Mouse (Mus musculus): ENCODE results near the gene Tas2r143. TPM values are rescaled to one million over a fixed set of nuclear protein-coding genes. Genes with fewer than 3 reads are reported as not detected.

Tas2r143 gene
- polyA plus RNA-seq, 1 experiment from 2014 or later = not detected

DNA sequence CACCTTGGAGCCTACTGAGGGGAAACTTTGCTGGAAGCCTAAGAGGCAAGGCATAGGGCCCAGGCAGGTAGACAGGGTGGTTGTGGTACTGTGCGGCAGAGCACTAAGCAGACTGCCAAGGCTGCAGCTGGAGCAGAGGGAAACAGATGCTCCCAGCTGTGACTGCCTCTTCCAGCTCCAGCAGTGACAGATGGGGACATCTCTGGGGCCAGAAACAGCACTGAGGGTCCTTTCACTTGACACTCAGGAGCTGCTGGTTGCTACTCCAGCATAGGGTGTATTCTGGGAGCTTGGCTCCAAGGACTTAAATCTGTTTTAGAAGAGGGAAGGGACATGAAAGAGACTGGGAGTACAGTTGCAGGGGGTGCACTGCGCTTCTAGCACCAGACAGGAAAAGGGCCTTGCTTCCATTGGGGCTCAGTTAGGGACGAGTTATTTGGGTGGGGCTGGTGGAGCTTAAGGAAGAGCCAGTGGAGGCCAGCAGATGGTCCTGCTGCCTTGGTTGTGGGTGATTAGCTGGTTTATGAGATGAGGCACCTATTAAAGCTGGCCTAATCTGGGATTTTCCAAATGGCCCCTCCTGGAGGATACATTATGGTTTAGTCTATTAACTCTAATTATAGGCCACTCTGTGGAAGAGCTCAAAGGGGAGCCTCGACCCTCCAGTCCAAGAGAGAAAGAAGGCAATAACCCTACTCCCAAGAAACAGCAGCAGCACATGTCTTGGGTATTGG lies 29.2 kb upstream of the Tas2r143 start:
- Histone ChIP-seq H3K36me3 (no peaks in the 10 kb centered on the region), H3K27ac (peak overlapping the region; percentile 18; the same call in 1 of the 2 replicates), H3K4me2 (no peak overlapping the region), H3K4me1 (replicated peaks) (peaks cover 56% of the 10 kb centered on the region), H3K4me3 (no peak overlapping the region), H3K9me3 (replicated peaks) (no peaks in the 10 kb centered on the region), H3K9ac (no peak overlapping the region), H3K27me3 (no peaks in the 10 kb centered on the region)
- WGBS = 62% methylated on average over 4 of the region's 4 CpGs
- ATAC-seq (replicated peaks; ENCODE audit: insufficient number of reproducible peaks, insufficient read depth, low FRiP score, low read depth) = no peak

DNA sequence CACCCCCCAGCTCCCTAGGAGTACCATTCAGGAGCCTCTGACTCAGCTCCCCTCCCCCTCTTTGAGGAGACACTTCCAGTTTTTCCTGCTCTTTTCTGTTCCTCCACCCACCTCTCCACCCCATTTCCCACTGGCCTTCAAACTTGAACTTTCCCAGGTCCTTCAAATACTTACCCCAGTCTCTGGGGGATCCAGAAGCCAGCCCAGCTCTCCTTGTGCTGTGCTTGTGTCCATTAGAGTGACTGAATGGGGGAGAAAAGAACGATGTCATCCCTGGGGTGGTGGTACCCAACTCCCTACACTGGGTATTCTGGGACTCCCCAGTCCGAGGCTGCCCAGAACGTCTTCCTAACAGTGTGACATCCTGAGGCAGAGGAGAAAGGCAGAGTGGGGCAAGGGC lies 28.0 kb upstream of the Tas2r143 start:
- H3K36me3 ChIP-seq = no peaks in the 10 kb centered on the region
- ATAC-seq (replicated peaks; ENCODE audit: insufficient number of reproducible peaks, insufficient read depth, low FRiP score, low read depth) = no peak
- H3K4me3 ChIP-seq = peak overlapping the region; percentile 57; the same call in 1 of the 2 replicates
- H3K27ac ChIP-seq = no peak overlapping the region
- H3K4me2 ChIP-seq = peak overlapping the region; percentile 91; the same call in 1 of the 2 replicates
- H3K4me1 ChIP-seq (replicated peaks) = peaks cover 67% of the 10 kb centered on the region
- H3K27me3 ChIP-seq = no peaks in the 10 kb centered on the region
- 39% methylated on average over 3 of the region's 3 CpGs for WGBS
- H3K9ac ChIP-seq = no peak overlapping the region
- no peaks in the 10 kb centered on the region for H3K9me3 ChIP-seq (replicated peaks)

DNA sequence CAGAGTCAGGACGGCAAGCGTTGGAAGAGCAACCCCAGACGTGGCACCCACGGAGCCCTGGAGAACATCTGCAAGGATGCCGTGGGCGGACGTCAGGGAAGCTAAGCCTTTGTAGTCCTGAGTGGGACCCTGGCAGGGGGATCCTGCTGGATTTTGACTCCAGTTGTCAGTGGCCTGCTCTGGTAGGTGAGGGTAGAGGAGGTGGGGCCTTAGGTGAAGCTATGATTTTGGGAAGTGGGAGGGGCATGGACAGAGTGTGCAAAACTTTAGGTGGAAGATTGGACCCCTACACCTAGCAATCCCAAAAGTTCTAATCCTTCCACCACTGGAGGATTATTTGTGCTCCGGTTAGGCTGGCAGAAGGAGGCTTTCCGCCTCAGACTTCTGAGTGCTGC lies 27.6 kb upstream of the Tas2r143 start:
- Histone ChIP-seq H3K36me3 (no peaks in the 10 kb centered on the region), H3K4me1 (replicated peaks) (peaks cover 67% of the 10 kb centered on the region), H3K4me2 (peak overlapping the region; percentile 91), H3K9me3 (replicated peaks) (no peaks in the 10 kb centered on the region), H3K27ac (peak overlapping the region; percentile 62), H3K27me3 (no peaks in the 10 kb centered on the region), H3K4me3 (peak overlapping the region; percentile 57), H3K9ac (peak overlapping the region; percentile 48)
- no peak for ATAC-seq (replicated peaks; ENCODE audit: insufficient number of reproducible peaks, insufficient read depth, low FRiP score, low read depth)
- 45% methylated on average over 9 of the region's 9 CpGs for WGBS

DNA sequence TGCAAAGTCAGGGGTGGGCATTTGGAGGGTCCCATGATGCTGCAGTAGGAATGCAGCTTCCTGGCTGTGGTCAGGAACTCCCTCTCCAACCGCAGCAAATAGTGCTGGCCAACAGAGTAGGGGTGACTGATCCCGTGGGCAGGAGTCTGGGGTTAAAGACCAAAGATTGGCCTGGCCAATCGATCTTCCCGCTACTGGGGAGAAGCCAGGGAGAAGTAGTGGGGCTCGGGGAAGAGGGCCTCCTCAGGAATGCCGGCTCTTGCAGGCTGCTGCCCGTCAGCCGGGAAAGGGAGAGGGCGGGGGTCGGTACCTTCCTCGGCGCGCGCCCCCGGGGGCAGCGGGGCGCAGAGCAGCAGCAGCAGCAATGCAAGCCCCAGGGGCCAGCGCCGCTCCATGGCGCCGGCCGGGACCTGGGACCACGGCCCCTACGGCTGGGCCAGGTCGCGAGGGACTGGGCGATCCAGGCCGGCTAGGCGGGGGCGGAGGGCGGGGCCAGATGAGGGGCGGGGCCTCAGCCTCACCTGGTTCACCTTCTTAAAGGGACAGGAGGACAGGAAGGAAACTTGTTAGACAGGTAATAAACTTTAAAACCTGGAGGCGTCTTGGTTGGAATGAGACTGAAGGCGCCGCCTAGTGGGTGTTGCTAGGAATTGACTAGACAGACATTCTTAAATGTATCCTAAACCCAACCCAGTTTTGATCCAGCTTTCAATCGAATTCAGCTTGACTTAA lies 27.1 kb upstream of the Tas2r143 start, which contains the start of gene Epha1:
Epha1 (minus strand) TSS at position 453 of the 732 bp plus-strand sequence.
- Histone ChIP-seq H3K36me3 (no peaks in the 10 kb centered on the region), H3K27me3 (no peaks in the 10 kb centered on the region), H3K4me1 (replicated peaks) (peaks cover 67% of the 10 kb centered on the region), H3K9ac (peak within 1 kb of the TSS; percentile 48), H3K4me3 (peak within 1 kb of the TSS; percentile 57), H3K4me2 (peak within 1 kb of the TSS; percentile 91), H3K27ac (peak within 1 kb of the TSS; percentile 62), H3K9me3 (replicated peaks) (no peaks in the 10 kb centered on the region)
- peak; percentile 29; the same call in 1 of the 2 replicates for ATAC-seq (replicated peaks; ENCODE audit: insufficient number of reproducible peaks, insufficient read depth, low FRiP score, low read depth)
- 1% methylated on average over 31 of the region's 36 CpGs for WGBS

DNA sequence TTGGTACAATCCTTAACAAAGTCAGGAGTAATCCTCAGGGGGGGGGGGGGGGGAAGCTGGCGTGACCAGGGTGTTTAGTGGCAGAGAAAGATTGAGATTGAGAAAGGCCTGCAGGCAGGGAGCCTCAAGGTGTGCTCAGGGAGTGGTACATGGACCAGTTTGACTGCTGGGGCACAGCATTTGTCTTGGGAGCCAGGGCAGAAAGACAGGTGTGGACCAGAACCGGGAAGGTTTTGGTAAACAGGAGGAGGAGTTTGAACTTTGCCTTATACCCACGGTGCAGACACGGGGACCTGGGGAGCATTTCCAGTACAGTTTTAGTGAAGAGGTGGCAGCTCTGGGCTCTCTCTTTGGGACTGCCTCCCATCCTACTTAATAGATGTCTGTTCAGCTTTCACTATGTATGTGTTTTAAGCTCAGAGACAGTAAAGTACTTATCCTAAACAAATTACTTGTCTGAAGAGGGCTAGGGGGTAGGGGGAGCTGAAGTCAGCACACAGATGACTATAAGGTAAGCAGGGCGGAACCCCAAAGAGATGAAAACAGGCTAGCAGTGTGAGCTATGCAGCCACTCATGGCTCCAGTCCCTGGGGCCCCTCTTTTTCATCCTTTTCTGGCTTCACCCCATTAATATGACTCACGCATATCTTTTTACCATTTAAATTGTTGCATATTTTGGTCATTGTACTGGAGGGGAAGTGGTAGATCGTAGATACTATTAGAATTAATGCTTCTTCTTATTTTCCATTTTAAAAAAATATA lies 26.2 kb upstream of the Tas2r143 start:
- peak overlapping the region; percentile 48; the same call in 1 of the 2 replicates for H3K9ac ChIP-seq

DNA sequence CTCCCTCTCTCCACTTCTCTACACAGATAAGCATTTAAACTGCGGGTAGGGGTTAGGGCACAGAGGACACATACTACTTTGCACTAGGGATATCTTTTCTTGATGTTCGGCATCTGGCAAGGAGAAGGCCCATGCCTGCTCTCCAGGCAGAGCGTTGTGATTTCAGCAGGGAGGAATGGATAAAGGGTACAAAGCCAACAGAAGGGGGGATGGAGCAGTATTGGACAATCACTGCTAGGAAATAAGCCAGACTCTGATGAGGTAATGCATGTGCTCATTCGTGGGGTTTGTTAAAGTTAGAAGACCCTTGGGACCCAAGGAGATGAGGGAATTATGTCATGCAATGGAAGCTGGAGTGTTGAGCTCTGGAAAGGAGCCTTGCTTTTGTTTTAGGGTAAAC lies 25.3 kb upstream of the Tas2r143 start:
- Histone ChIP-seq H3K4me2 (no peak overlapping the region), H3K9ac (no peak overlapping the region), H3K27ac (peak overlapping the region; percentile 63), H3K27me3 (no peaks in the 10 kb centered on the region), H3K36me3 (no peaks in the 10 kb centered on the region), H3K4me3 (no peak overlapping the region), H3K4me1 (replicated peaks) (peaks cover 64% of the 10 kb centered on the region), H3K9me3 (replicated peaks) (no peaks in the 10 kb centered on the region)
- peak; percentile 42; the same call in 1 of the 2 replicates for ATAC-seq (replicated peaks; ENCODE audit: insufficient number of reproducible peaks, insufficient read depth, low FRiP score, low read depth)
- 31% methylated on average over 4 of the region's 4 CpGs for WGBS

More for the DNA sequence above, 26.2 kb upstream of the Tas2r143 start:
- Histone ChIP-seq H3K4me1 (replicated peaks) (peaks cover 67% of the 10 kb centered on the region), H3K36me3 (no peaks in the 10 kb centered on the region), H3K27me3 (no peaks in the 10 kb centered on the region), H3K27ac (0 out of 2 replicates have a peak overlapping the region, but pooled peaks have one; percentile 34), H3K9me3 (replicated peaks) (no peaks in the 10 kb centered on the region), H3K4me3 (peak overlapping the region; percentile 57), H3K4me2 (peak overlapping the region; percentile 91)
- no peak for ATAC-seq (replicated peaks; ENCODE audit: insufficient number of reproducible peaks, insufficient read depth, low FRiP score, low read depth)
- 38% methylated on average over 7 of the region's 7 CpGs for WGBS

DNA sequence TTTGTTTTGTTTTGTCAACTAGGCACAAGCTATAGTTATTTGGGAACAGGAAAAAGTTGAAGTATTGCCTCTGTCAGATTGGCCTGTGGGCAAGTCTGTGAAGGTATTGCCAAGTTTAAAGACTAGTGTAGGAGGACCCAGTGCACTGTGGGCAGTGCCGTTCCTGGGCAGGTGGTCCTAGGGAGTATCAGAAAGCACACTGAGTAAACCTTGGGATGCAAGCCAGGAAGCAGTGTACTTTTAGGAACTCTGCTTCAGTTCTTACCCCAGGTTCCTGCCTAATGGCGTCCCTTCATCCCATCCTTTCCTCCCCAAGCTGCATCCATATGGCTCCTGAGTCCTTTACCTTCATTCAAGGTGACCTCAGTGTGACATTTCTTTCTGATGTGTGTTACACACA lies 24.9 kb upstream of the Tas2r143 start:
- no peak for ATAC-seq (replicated peaks; ENCODE audit: insufficient number of reproducible peaks, insufficient read depth, low FRiP score, low read depth)
- H3K27ac ChIP-seq = peak overlapping the region; percentile 63
- H3K4me3 ChIP-seq = no peak overlapping the region
- no peaks in the 10 kb centered on the region for H3K36me3 ChIP-seq
- 62% methylated on average over 2 of the region's 2 CpGs for WGBS
- peaks cover 60% of the 10 kb centered on the region for H3K4me1 ChIP-seq (replicated peaks)
- no peak overlapping the region for H3K4me2 ChIP-seq
- H3K9ac ChIP-seq = no peak overlapping the region
- H3K27me3 ChIP-seq = no peaks in the 10 kb centered on the region
- no peaks in the 10 kb centered on the region for H3K9me3 ChIP-seq (replicated peaks)

DNA sequence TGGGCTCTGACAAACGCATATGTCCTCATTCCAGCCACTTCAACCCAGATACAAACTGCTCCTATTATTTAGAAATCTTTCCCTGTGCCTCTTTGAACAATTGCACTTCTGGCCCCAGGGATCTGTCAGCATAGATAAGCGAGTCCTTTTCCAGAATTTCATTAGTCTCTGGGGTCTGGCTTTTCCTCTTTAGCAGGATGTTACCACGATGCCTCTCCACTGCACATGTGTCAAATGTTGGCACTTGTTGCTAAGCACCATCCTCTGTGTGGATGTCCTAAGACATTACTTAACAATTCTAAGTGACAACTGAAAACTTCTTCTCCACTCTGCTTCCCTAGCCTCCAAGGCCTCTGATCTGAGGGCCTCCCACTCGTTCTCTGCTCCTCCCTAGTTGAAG lies 24.0 kb upstream of the Tas2r143 start:
- peaks cover 56% of the 10 kb centered on the region for H3K4me1 ChIP-seq (replicated peaks)

DNA sequence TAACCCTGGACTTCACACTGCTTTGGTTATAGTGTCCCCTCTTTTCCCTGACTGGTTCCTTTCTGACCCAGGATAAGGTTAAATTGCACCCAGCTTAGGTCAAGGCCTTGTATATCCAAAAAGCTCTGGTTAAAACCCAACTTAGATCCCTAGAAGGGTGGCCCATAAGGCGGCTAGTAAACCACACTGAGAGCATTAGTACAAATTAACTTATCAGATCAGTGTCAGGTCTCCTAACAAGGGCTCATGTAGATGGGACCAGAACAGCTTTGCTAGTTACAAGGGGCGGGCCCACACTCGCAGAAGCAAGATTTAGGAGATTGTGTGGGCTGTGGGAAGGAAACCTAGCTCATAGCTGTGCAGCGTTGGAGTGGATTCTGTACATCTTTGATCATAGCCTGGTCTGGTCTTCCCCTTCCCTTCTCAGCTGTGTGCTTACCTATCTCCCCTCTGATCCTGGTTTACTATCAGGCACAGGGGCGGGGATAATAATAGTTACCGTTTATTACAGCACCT lies 23.5 kb upstream of the Tas2r143 start:
- peak overlapping the region; percentile 32; the same call in 1 of the 2 replicates for H3K9ac ChIP-seq
- no peaks in the 10 kb centered on the region for H3K9me3 ChIP-seq (replicated peaks)
- 66% methylated on average over 6 of the region's 6 CpGs for WGBS
- H3K4me1 ChIP-seq (replicated peaks) = peaks cover 58% of the 10 kb centered on the region
- H3K27ac ChIP-seq = peak overlapping the region; percentile 63
- H3K4me3 ChIP-seq = no peak overlapping the region
- no peaks in the 10 kb centered on the region for H3K36me3 ChIP-seq
- ATAC-seq (replicated peaks; ENCODE audit: insufficient number of reproducible peaks, insufficient read depth, low FRiP score, low read depth) = no peak
- no peak overlapping the region for H3K4me2 ChIP-seq
- H3K27me3 ChIP-seq = no peaks in the 10 kb centered on the region

More for the DNA sequence above, 24.0 kb upstream of the Tas2r143 start:
- Histone ChIP-seq H3K36me3 (no peaks in the 10 kb centered on the region), H3K4me2 (no peak overlapping the region), H3K9ac (0 out of 2 replicates have a peak overlapping the region, but pooled peaks have one; percentile 32), H3K9me3 (replicated peaks) (no peaks in the 10 kb centered on the region), H3K4me3 (no peak overlapping the region), H3K27me3 (no peaks in the 10 kb centered on the region), H3K27ac (peak overlapping the region; percentile 63)
- WGBS = 25% methylated on average over 4 of the region's 4 CpGs
- ATAC-seq (replicated peaks; ENCODE audit: insufficient number of reproducible peaks, insufficient read depth, low FRiP score, low read depth) = no peak; the same call in 1 of the 2 replicates

DNA sequence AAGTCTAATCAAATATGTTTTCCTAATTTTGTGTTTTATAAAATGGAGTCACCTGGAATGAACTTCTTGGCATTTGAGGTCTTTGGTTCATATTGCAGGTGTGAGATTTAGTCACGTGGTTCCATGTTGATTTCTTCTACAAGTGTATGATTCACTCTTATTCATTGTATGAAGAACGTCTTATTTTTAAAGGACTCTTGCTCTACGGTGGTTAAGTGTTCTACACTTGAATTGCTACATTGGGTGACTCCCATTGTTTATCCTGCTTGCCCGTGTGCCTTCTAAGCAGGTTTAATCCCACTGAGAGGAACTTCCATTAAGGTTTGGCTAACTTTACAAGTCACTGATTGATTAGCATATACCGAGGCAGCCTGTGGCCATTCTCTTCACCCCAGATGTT lies 22.8 kb upstream of the Tas2r143 start:
- H3K4me2 ChIP-seq = no peak overlapping the region

DNA sequence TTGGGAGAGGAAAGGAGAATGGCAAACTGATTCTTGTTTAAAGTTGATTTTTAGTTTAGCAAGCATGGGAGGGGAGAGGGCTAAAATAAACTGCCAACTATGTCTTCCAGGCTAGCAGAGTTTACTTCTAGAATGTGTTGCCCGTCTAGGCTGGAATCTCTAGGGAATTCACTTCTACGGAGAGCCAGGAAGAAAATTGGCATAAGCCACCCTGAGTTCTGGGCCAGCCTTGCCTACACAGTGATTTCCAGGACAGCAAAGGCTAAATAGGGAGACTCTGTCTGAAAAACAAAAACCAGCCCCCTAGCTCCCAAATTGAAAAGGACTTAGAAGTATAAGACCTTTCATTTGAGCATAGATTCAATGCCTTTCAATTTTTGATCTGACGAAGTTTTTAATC lies 20.5 kb upstream of the Tas2r143 start:
- WGBS = 56% methylated on average over 3 of the region's 3 CpGs
- H3K9me3 ChIP-seq (replicated peaks) = no peaks in the 10 kb centered on the region
- H3K27me3 ChIP-seq = no peaks in the 10 kb centered on the region
- no peak overlapping the region for H3K27ac ChIP-seq
- ATAC-seq (replicated peaks; ENCODE audit: insufficient number of reproducible peaks, insufficient read depth, low FRiP score, low read depth) = no peak
- no peak overlapping the region for H3K4me2 ChIP-seq
- H3K4me3 ChIP-seq = no peak overlapping the region
- no peaks in the 10 kb centered on the region for H3K36me3 ChIP-seq
- no peak overlapping the region for H3K9ac ChIP-seq
- H3K4me1 ChIP-seq (replicated peaks) = peaks cover 45% of the 10 kb centered on the region

More for the DNA sequence above, 22.8 kb upstream of the Tas2r143 start:
- H3K4me1 ChIP-seq (replicated peaks) = peaks cover 56% of the 10 kb centered on the region
- 79% methylated on average over 5 of the region's 5 CpGs for WGBS
- H3K27me3 ChIP-seq = no peaks in the 10 kb centered on the region
- no peak overlapping the region for H3K4me3 ChIP-seq
- no peaks in the 10 kb centered on the region for H3K9me3 ChIP-seq (replicated peaks)
- ATAC-seq (replicated peaks; ENCODE audit: insufficient number of reproducible peaks, insufficient read depth, low FRiP score, low read depth) = no peak
- no peak overlapping the region for H3K27ac ChIP-seq
- H3K36me3 ChIP-seq = no peaks in the 10 kb centered on the region
- no peak overlapping the region for H3K9ac ChIP-seq

Measured in heart, embryonic 15.5 days (tissue).